Mouse (Mus musculus): ENCODE data around the gene 2810459M11Rik.
"Not testable (repeated sequence)": the region's sequence is repeated elsewhere in the genome, so short reads cannot be mapped to it uniquely, and the experiment has no call there.

Gene 2810459M11Rik

GRCm38 (mm10) chr1:86045848-86046805, at the start of gene 2810459M11Rik:
TSS of gene 2810459M11Rik (plus strand) at chr1:86045863.
- DNase-seq: peak; percentile 47

- DNase-seq: no peak
Measured at GRCm38 (mm10) chr1:85997221-85997620, 48.4 kb upstream of the 2810459M11Rik start.

- DNase-seq: no peak
Measured at GRCm38 (mm10) chr1:85998012-85998411, 47.7 kb upstream of the 2810459M11Rik start.

- DNase-seq: peak; percentile 10
Measured at GRCm38 (mm10) chr1:85999853-86000570, 45.7 kb upstream of the 2810459M11Rik start.

- DNase-seq: no peak
Measured at GRCm38 (mm10) chr1:86005540-86005939, 40.1 kb upstream of the 2810459M11Rik start.

- no peak for DNase-seq
Measured at GRCm38 (mm10) chr1:86006040-86006439, 39.6 kb upstream of the 2810459M11Rik start.

GRCm38 (mm10) chr1:86007778-86008177, 37.9 kb upstream of the 2810459M11Rik start:
- peak; percentile 94 for DNase-seq

GRCm38 (mm10) chr1:86015758-86016157, 29.9 kb upstream of the 2810459M11Rik start:
- DNase-seq: not testable (repeated sequence)

GRCm38 (mm10) chr1:86016516-86016915, 29.1 kb upstream of the 2810459M11Rik start, which contains the start of gene Spata3:
TSS of gene Spata3 (plus strand) at chr1:86016816.
- DNase-seq: no peak

GRCm38 (mm10) chr1:86018235-86019055, 27.2 kb upstream of the 2810459M11Rik start:
- peak; percentile 58 for DNase-seq

- peak; percentile 14 for DNase-seq
Measured at GRCm38 (mm10) chr1:86021365-86021989, 24.2 kb upstream of the 2810459M11Rik start.

- DNase-seq: no peak
Measured at GRCm38 (mm10) chr1:86032273-86032987, 13.2 kb upstream of the 2810459M11Rik start.

GRCm38 (mm10) chr1:86038191-86038951, 7.3 kb upstream of the 2810459M11Rik start:
- no peak for DNase-seq

- no peak for DNase-seq
Measured at GRCm38 (mm10) chr1:86040131-86040530, 5.5 kb upstream of the 2810459M11Rik start.

- DNase-seq: no peak
Measured at GRCm38 (mm10) chr1:86040817-86041216, 4.8 kb upstream of the 2810459M11Rik start.

GRCm38 (mm10) chr1:86045056-86045455, 607 bp upstream of the 2810459M11Rik start:
- no peak for DNase-seq

- DNase-seq: no peak
Measured at GRCm38 (mm10) chr1:86046833-86047563, 1.3 kb downstream of the 2810459M11Rik start.

- DNase-seq: no peak
Measured at GRCm38 (mm10) chr1:86048231-86048630, 2.6 kb downstream of the 2810459M11Rik start.

GRCm38 (mm10) chr1:86048744-86049143, 3.1 kb downstream of the 2810459M11Rik start:
- DNase-seq: no peak
